Mouse (Mus musculus) kidney, adult 2 months (tissue): Measurements from ENCODE around the gene Lgals9.

Experiments used
- CTCF ChIP-seq: fragments of 200-500 bp; conservative IDR thresholded peaks from 2 replicates; pipeline ENCODE4 v1.5.1; 2011; ENCODE audit warnings: low read depth, mild to moderate bottlenecking, control low read depth, low read length, moderate library complexity, mixed read lengths; ENCODE audit not compliant: insufficient read depth, insufficient read length
- POLR2A ChIP-seq: fragments of 200-500 bp; IDR thresholded peaks from one replicate; pipeline ENCODE4 v1.6.1; 2011; ENCODE audit warnings: low read depth, low read length, control low read depth

- TF ChIP-seq CTCF (no peak), POLR2A (no peak)
These were observed 16.6 kb downstream of the Lgals9 start for GRCm38 (mm10) chr11:78968121-78968520.
